Mouse (Mus musculus): Measurements from ENCODE around the gene Krt72.

Gene Krt72

DNA sequence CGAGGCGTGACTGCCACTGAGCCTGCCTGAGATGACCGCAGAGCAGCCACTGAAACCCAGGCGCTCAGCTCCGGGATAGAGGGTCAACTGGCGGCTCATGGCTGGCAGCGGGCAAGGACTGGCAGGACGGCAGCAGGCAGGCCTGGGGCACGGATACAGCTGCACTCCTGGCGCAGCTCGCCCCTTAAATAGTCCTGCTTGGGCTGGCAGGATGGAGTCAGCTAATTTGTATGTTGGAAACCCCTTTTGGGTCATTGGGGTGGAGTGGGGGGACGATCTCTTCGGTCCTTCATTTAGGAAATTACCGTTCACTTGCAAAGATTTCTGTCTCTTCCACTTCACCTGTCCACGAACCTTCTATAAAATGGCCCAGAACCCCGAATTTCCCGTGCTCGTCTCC, at the start of gene Krt72:
Gene Krt72, minus strand, starts transcription at position 101 of the 400 bp plus-strand sequence.
- CTCF ChIA-PET: interaction anchor here in 3 of 4 experiments (0.5 to 1.3 kb wide), 5 partner anchors 9 to 198 kb away, joined by 3 to 9 read pairs (median 4); no protein-coding TSS in a partner anchor
- POLR2A ChIA-PET: interaction anchor here in 1 of 4 experiments (0.6 kb wide), 1 partner anchor 525 kb away, joined by 3 read pairs; no protein-coding TSS in a partner anchor

DNA sequence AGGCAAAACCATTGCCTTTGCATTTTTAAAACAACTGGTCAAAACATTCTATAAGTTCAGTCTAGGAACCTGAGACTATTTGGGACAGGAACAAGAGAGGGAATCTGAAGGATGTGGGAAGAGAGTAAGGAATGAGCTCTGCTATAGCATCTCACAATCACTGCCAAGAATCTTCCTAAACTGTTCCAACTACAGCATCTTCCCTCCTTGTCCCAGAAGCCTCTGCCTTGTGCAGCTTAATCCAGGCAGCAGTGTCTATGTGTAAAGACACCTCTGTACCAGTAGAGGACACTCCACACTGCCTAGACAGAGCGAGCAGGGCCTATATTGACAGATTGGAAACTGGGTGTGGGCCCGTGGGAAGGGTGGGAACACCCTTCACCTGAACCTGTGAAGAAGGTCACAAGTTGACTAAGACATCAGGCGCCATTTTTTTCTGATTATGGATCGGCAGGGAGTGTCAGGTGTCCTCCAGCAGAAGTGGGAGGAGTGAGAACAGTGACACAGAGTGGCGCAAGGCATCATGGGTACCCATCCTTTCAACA, 48.6 kb upstream of the Krt72 start:
- ChIA-PET CTCF (interaction anchor here (0.5 to 2.4 kb wide), 17 partner anchors 12 to 491 kb away, joined by 3 to 13 read pairs (median 4); partner anchors contain the start of gene Krt2 (in 1 of the 4)), POLR2A (no interaction called here)

DNA sequence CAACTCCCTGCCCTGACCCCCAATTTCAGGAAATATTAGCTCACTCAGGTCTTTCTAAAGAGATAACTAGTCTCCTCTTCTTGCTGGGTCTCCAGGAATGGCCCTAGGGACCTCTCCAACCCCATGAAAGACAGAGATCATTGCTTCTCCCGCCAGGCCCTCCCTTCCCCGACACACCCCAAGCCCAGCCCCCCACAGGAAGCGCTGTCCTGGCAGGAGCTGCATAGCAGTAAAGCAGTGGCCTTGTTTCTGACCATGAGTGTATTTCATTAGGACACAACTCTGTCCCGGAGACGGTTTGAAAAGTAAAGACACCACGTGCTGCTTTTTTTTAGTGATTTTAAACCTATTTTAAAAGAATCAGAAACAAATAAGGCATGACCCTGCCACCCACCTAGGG, 46.9 kb upstream of the Krt72 start:
- CTCF ChIA-PET: interaction anchor here in 2 of 4 experiments (1.1 to 2.4 kb wide), 2 partner anchors 140 to 151 kb away, joined by 3 to 13 read pairs; no protein-coding TSS in a partner anchor
- POLR2A ChIA-PET: interaction anchor here in 1 of 4 experiments (0.6 kb wide), 1 partner anchor 259 kb away, joined by 3 read pairs; no protein-coding TSS in a partner anchor

DNA sequence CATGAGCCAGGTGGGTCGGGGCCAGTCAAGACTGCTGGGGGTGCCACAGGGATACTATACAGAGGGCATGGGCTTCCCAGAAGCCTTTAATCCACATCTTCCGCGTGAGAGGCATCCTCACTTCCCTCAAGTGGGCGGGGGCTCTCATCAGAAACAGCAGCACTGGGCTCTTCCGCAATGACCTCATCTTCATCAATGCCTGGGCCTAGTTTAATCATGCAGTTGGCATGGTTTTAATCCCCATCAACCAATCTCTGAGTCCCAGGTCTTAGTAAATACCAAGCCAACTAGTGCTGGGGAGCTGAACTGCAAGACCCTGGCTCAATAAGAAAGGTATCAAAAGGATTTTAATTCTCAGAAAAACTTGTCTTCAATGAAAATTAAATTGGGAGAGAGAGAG, 43.2 kb upstream of the Krt72 start:
- CTCF ChIA-PET: interaction anchor here in 1 of 4 experiments (0.6 kb wide), 1 partner anchor 25 kb away, joined by 3 read pairs; no protein-coding TSS in a partner anchor
- POLR2A ChIA-PET: interaction anchor here in 1 of 4 experiments (0.6 kb wide), 1 partner anchor 382 kb away, joined by 5 read pairs; no protein-coding TSS in a partner anchor

DNA sequence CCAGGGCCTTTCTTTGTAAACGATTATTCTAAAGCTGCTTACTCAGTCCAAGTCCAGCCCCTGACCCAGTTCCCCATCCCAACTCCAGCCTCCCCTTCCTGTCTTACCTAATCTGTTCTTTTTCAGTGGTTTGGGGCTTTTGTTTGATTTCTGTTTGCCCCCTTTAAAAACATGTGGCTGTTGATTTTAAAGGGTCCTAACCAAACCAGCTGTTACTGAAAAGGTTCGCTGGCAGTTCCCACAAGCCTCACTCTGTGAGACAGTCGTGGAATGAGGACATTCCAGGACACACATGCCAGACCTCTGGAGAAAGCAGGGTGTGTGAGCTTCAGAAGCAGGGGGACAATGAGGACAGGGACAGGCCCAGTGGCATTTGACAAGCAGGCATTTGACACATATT, 35.5 kb upstream of the Krt72 start:
- CTCF ChIA-PET: interaction anchor here in 1 of 4 experiments (0.6 kb wide), 1 partner anchor 250 kb away, joined by 13 read pairs; no protein-coding TSS in a partner anchor
- POLR2A ChIA-PET: no interaction called here

DNA sequence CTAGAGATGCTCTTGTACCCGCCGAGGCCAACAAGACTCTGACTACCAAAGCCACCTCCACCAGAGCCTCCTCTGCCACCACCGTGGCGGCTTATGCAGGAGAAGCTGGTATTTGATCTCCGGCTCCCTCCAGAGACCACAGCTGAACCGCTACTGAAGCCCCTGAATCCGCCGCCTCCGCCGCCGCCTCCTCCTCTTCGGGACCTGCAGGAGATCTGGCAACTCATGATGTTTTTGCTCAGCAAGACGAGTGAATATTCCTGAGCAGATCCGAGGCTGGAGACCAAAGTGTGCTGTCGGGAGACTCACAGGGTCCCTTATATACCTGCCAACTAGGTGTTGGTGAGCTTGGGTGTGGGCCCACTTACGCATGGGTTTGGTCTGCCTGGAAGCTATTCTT, 31.6 kb upstream of the Krt72 start, which contains the start of gene Krt2:
Gene Krt2, minus strand, starts transcription at position 295 of the 400 bp plus-strand sequence.
- CTCF ChIA-PET: interaction anchor here (0.5 to 1.8 kb wide), 5 partner anchors 10 to 491 kb away, joined by 3 to 18 read pairs (median 3); partner anchors contain the start of gene Spryd3 (in 1 of the 4)
- POLR2A ChIA-PET: interaction anchor here in 1 of 4 experiments (0.7 to 1.9 kb wide), 6 partner anchors 9 to 507 kb away, joined by 3 to 5 read pairs (median 3); partner anchors contain the start of gene Krt18

DNA sequence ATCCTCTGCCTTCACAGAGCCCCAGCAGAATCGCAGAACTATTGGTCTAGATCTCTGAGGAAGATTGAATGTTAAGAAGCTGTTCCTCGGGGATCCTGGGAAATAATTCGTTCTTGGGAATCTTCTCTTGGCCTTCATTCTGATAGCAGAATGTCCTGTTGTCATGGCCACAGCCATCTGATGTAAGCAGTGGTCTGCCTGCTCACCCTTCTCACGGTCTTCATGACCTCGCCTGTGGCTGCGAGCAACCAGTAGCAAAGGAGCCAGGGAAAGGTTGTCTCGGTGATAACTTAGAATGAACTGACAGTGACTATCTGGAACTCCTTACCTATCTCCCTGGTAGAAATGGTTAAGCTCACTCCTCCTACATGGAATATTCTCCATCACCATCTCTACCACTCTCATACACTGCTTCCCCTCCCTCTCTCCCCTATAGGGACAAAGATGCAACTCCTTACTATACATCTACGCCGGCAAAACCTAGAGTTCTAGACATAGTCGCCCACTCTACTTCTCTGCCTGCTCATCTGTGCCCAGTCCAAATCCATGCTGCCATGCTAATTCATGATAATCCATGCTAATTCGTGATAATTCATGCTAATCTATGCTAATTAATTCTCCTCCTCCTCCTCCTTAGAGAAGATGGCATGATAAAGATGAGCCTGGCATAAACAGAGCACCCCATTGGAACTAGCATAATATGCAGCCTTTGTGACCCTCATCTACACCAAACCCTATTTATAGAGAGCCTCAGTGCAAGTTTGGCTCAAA, 17.0 kb upstream of the Krt72 start:
- ChIA-PET POLR2A (no interaction called here), CTCF (interaction anchor here in 1 of 4 experiments (0.8 kb wide), 1 partner anchor 262 kb away, joined by 3 read pairs; no protein-coding TSS in a partner anchor)

DNA sequence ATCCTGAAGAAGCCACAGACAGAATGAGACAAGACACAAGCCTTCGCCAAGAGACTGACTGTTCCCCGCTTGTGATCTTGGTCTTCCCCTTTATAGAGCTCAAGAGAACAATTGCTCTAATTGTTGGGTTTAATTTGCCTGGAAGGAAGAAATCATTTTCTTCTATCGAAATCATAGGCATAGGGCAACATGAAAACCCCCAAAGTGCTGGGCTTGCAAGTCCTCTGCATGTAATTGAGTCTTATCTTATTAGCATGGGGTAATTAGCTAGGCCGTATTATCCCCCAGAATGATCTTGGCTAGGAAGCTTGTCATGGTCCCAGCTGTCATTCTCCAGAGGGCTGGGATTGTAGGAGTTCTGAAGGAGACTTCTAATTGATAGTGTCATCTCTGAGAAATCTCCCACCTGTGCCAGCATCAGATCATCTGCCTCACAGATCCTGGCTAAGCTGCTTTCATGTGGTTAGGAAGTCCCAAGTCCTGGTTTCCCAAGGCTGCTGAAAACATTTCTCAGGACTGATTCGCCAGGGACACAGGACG, 16.1 kb upstream of the Krt72 start, which contains the start of gene Krt73:
Gene Krt73, minus strand, starts transcription at position 51 of the 540 bp plus-strand sequence.
- ChIA-PET CTCF (interaction anchor here in 3 of 4 experiments (0.5 to 1.1 kb wide), 3 partner anchors 11 to 263 kb away, joined by 3 to 14 read pairs (median 4); no protein-coding TSS in a partner anchor), POLR2A (interaction anchor here in 2 of 4 experiments (0.8 to 1.4 kb wide), 2 partner anchors 9 to 13 kb away, joined by 3 read pairs; no protein-coding TSS in a partner anchor)

DNA sequence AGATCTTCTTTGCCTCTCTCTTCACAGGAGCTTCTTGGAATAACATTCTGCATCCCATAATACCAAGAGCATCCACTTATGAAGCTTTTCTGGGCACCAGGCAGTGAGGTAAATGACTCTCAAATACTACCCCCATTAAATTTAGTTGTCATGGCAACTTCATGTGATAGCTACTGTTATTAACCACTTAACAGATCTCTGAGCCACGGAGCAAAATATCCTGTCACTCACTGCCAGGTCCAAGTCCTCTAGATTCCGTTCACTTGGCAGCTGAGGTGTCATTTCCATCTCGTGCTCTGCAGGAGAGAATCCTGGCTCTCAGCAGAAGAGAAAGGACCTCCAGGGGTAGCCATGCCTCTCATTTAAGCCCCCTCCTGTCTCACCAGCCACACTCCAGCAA, 4.6 kb upstream of the Krt72 start:
- CTCF ChIA-PET: interaction anchor here in 3 of 4 experiments (0.6 to 3.1 kb wide), 4 partner anchors 13 to 917 kb away, joined by 3 to 12 read pairs (median 4); no protein-coding TSS in a partner anchor
- POLR2A ChIA-PET: no interaction called here

DNA sequence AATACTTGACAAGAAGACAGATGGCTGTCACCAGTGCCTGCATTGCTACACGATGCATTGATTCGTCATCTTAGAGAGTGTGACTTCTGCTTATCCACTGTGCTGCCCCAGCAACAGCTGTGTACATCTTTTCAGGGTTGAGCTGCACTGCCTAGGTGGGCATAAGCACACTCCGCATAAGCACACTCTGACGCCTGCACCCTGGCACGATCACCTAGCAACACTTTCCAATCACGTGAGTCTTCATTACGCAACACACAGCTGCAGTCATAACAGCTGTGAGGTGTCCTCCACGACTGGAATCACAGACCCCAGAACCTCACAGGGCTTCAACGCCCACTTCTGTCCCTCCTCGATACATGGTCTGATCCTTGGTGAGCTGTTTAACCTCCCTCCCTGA, 12.8 kb downstream of the Krt72 start:
- ChIA-PET CTCF (interaction anchor here (0.6 to 5.2 kb wide), 15 partner anchors 17 to 446 kb away, joined by 3 to 86 read pairs (median 10); no protein-coding TSS in a partner anchor), POLR2A (no interaction called here)

DNA sequence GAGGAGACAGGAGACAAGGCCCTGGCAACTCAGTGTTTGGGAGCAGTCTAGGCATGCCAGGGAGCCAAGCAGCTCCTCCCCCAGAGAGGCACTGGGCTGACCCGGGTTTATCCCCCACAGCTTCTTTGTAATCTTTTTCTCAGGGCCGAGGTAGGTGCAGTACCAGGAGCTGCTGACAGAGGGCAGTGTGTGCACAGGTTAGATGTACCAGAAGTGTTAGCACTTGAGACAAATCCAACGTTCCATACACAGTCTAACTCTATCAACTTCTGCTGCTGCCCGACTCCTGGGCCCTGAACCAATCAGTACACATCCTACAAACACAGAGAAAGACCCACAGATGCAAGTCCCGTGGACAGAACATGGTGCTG, 13.6 kb downstream of the Krt72 start:
- ChIA-PET CTCF (interaction anchor here (0.5 to 5.2 kb wide), 110 partner anchors 9 to 539 kb away, joined by 3 to 86 read pairs (median 4); partner anchors contain the start of genes Krt72 (in 2 of the 4), Krt1 (in 1 of the 4), Krt2 (in 1 of the 4) and Krt71 (in 1 of the 4)), POLR2A (interaction anchor here in 2 of 4 experiments (0.5 to 1.6 kb wide), 6 partner anchors 182 to 436 kb away, joined by 3 to 9 read pairs (median 3); no protein-coding TSS in a partner anchor)

DNA sequence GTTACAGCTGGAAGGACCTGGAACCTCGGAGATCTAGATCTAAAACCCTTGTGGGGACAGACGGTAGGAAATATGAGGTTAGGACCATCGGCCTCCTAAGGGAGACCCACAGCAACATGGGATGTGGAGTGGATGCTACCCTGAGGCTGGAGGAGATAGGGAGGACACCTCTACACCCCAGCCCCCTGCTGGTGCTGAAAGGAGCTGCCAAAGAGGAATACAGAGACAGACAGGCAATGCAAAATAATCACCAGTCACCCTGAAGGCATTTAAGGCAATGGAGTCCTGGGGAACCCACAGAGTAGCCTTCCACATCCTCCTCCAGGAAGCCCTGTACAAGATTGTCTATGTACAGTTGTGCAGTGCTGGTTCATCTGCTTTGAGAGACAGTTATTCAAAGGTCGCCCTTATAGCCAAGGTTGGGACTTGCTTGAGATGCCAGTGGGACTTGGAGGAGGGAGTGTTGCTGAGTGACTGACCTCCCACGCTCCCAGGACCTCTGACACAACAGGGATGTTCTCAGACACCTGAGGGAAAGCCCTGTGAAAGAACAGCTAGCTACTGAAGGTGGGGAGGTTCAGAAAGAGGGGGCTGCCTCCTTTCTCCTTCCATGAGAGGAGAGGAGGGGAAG, 14.1 kb downstream of the Krt72 start:
- ChIA-PET POLR2A (interaction anchor here in 2 of 4 experiments (0.5 to 1.6 kb wide), 6 partner anchors 181 to 436 kb away, joined by 3 to 9 read pairs (median 3); no protein-coding TSS in a partner anchor), CTCF (interaction anchor here (0.5 to 5.2 kb wide), 110 partner anchors 8 to 539 kb away, joined by 3 to 86 read pairs (median 4); partner anchors contain the start of genes Krt72 (in 2 of the 4), Krt1 (in 1 of the 4), Krt2 (in 1 of the 4) and Krt71 (in 1 of the 4))

DNA sequence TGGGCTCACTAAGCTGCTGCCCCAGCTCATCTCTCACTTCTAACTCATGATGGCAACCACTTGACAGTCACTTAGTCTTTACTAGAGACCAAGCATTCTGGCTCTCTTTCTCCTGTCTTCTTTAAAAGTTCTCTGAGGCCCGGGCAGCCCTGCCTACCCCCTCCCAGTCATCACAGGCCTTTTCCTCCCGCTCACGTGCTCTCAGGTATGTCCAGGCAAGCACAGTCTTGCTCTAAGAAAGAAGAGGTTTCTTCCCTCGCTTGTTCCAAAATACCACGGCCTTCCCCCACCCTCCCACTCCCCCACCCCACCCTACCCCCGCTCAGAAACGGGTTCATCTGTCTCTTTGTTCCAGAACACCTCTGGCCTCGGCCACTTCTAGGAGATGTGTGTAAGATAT, 16.0 kb downstream of the Krt72 start:
- POLR2A ChIA-PET: no interaction called here
- CTCF ChIA-PET: interaction anchor here in 1 of 4 experiments (0.7 to 1.1 kb wide), 2 partner anchors 201 to 203 kb away, joined by 3 read pairs; no protein-coding TSS in a partner anchor

DNA sequence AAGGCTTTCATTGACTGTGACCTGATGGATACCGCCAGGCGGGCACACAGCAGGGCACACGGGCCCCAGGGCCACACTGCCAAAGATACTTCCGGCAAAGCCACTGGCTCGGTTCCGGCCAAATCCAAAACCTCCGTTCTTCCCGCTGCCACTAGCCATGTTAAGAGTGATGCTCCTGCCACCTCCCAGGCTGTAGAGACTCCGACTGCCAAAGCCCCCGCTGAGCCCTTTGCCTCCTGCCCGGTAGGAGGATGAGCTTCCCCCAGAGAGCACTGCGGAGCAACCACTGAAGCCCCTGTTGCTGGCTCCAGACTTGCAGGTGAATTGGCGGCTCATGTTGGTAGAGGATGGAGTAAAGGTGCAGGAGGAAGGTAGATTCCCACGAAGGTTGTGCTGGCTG, 43.5 kb downstream of the Krt72 start, which contains the start of gene Krt71:
Gene Krt71, minus strand, starts transcription at position 399 of the 400 bp plus-strand sequence.
- CTCF ChIA-PET: interaction anchor here in 2 of 4 experiments (0.6 to 0.9 kb wide), 4 partner anchors 29 to 246 kb away, joined by 3 to 4 read pairs (median 3); no protein-coding TSS in a partner anchor
- POLR2A ChIA-PET: interaction anchor here in 1 of 4 experiments (0.6 to 1.1 kb wide), 2 partner anchors 236 to 820 kb away, joined by 3 read pairs; no protein-coding TSS in a partner anchor

DNA sequence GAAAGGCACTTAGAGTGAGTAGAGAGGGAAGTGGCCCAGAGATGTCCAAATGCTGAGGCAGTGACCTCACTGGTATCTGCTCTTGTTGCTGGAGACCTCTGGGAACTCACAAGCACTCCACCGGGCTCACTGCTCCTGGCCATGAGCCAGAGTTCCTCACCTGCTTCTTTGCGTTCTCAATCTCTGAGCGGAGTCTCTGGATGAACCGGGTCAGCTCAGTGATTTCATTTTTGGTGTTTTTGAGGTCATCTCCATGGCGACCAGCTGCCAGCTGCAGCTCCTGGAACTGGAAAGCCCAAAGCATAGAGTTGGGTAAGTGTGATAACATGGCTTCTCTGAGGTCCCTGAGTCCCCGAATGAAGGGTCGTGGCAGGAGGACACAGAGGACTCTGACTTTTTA, 48.5 kb downstream of the Krt72 start:
- ChIA-PET CTCF (no interaction called here), POLR2A (interaction anchor here in 1 of 4 experiments (0.5 kb wide), 1 partner anchor 67 kb away, joined by 3 read pairs; no protein-coding TSS in a partner anchor)

DNA sequence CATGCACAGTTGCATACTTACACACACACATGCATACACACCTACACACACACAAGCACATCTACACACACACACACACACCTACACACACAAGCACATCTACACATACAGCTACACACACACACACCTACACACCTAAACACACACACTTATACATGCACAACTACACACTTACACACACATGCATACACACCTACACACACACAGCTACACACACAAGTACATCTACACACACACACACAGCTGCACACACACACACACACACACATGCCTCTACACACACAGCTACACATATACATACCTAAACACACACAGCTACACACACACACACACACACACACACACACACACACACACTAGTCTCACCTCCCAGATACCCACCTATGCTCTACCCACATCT, 55.6 kb downstream of the Krt72 start:
- ChIA-PET CTCF (interaction anchor here in 1 of 4 experiments (0.6 kb wide), 1 partner anchor 33 kb away, joined by 3 read pairs; no protein-coding TSS in a partner anchor), POLR2A (interaction anchor here in 1 of 4 experiments (0.6 kb wide), 1 partner anchor 485 kb away, joined by 5 read pairs; no protein-coding TSS in a partner anchor)
